Mouse (Mus musculus): ENCODE results near the gene 1110012L19Rik.
"Not testable (repeated sequence)": the region's sequence is repeated elsewhere in the genome, so short reads cannot be mapped to it uniquely, and the experiment has no call there.

The 1110012L19Rik gene

GRCm38 (mm10) chrX:70385276-70385961 lies at the start of gene 1110012L19Rik:
TSS of gene 1110012L19Rik (plus strand) at chrX:70385877.
- peak; percentile 73 to 76 for DNase-seq

- no peak for DNase-seq
Measured at GRCm38 (mm10) chrX:70362985-70363384, 22.7 kb upstream of the 1110012L19Rik start.

- DNase-seq = no peak
Measured at GRCm38 (mm10) chrX:70363446-70363845, 22.2 kb upstream of the 1110012L19Rik start.

GRCm38 (mm10) chrX:70364202-70364601 lies 21.5 kb upstream of the 1110012L19Rik start:
- no peak for DNase-seq

- DNase-seq = peak; percentile 88 to 90
Measured at GRCm38 (mm10) chrX:70364661-70365613, 20.7 kb upstream of the 1110012L19Rik start, which contains the start of gene Ids. TSS of gene Ids (minus strand) at chrX:70365084.

- not testable (repeated sequence) for DNase-seq
Measured at GRCm38 (mm10) chrX:70369758-70370157, 15.9 kb upstream of the 1110012L19Rik start.

- peak in 1 of 2 experiments; percentile 6 for DNase-seq
Measured at GRCm38 (mm10) chrX:70374469-70375110, 11.1 kb upstream of the 1110012L19Rik start.

GRCm38 (mm10) chrX:70384917-70385275 lies 781 bp upstream of the 1110012L19Rik start:
- DNase-seq = no peak

- no peak for DNase-seq
Measured at GRCm38 (mm10) chrX:70385962-70386351, 280 bp downstream of the 1110012L19Rik start.

- DNase-seq = not testable (repeated sequence)
Measured at GRCm38 (mm10) chrX:70392636-70393035, 7.0 kb downstream of the 1110012L19Rik start.

- not testable (repeated sequence) for DNase-seq
Measured at GRCm38 (mm10) chrX:70425473-70425872, 39.8 kb downstream of the 1110012L19Rik start.

All from B cell, adult 2 months (primary cell).